In genomic region chr4:83206803-83207586, GRCm38 (mm10) we compare ENCODE assay signal across 8 mouse cellular contexts.
A peak's percentile ranks its signal among the peaks of the same experiment; 100 is the strongest.
DNase-seq lines count a peak whose midpoint lies in the region; ATAC-seq lines count a peak whose summit lies in the region.
"Had no signal": no experiment of that assay in that cellular context is flagged by ENCODE, and none has a peak within 500 bp of the region (broad histone marks: within the 10 kb centered on the region; RNA-seq: fewer than 3 reads in every experiment).

No protein-coding gene starts in this region.

- no peaks in the 10 kb centered on the region for H3K9me3 ChIP-seq in neural tube, embryonic 12.5 days
- no peaks in the 10 kb centered on the region for H3K9me3 ChIP-seq in forebrain, embryonic 11.5 days (ENCODE audit: control insufficient read depth, low read length)
- H3K9me3 ChIP-seq in intestine, embryonic 15.5 days = no peaks in the 10 kb centered on the region

- H3K4me1 ChIP-seq in neural tube, embryonic 12.5 days = 0 out of 2 replicates have a peak, but pooled peaks cover 8% of the 10 kb centered on the region
- 0 out of 2 replicates have a peak, but pooled peaks cover 6% of the 10 kb centered on the region for H3K4me1 ChIP-seq in forebrain, embryonic 11.5 days (replicated peaks; ENCODE audit: control insufficient read depth, insufficient read depth, low read length)
- no peaks in the 10 kb centered on the region for H3K4me1 ChIP-seq in intestine, embryonic 15.5 days (replicated peaks)

- WGBS in neural tube, embryonic 12.5 days = 47% methylated on average over 10 of the region's 10 CpGs
- WGBS in forebrain, embryonic 11.5 days = 34% methylated on average over 10 of the region's 10 CpGs
- WGBS in intestine, embryonic 15.5 days = 65% methylated on average over 10 of the region's 10 CpGs

- no peak for DNase-seq in neural tube, embryonic 10.5 days (ENCODE audit: extremely low spot score, low spot score)
- peak; percentile 66 for DNase-seq in forebrain, embryonic 11.5 days (ENCODE audit: low spot score)
- DNase-seq in mesoderm, embryonic 11.5 days (ENCODE audit: low read depth, low spot score) = peak; percentile 31
- no peak for DNase-seq in urinary bladder, postnatal 25 days (ENCODE audit: low spot score)
- DNase-seq in urinary bladder, postnatal 10 days (ENCODE audit: low spot score) = no peak
- DNase-seq: lung, postnatal 36 days had no signal

- no peak overlapping the region for H3K4me2 ChIP-seq in neural tube, embryonic 12.5 days (replicated peaks)
- no peak overlapping the region for H3K4me2 ChIP-seq in forebrain, embryonic 11.5 days (ENCODE audit: low read depth, low read length, severe bottlenecking)
- no peak overlapping the region for H3K4me2 ChIP-seq in intestine, embryonic 15.5 days (replicated peaks)

- H3K4me3 ChIP-seq in neural tube, embryonic 12.5 days = no peak overlapping the region
- H3K4me3 ChIP-seq in forebrain, embryonic 11.5 days (ENCODE audit: low read depth, low read length) = no peak overlapping the region
- no peak overlapping the region for H3K4me3 ChIP-seq in intestine, embryonic 15.5 days (replicated peaks)

- H3K27ac ChIP-seq in neural tube, embryonic 12.5 days = no peak overlapping the region
- peak overlapping the region; percentile 62 for H3K27ac ChIP-seq in forebrain, embryonic 11.5 days (ENCODE audit: low read depth, low read length)
- H3K27ac ChIP-seq in intestine, embryonic 15.5 days = no peak overlapping the region

- 0 out of 2 replicates have a peak, but pooled peaks have one; percentile 66 for ATAC-seq in neural tube, embryonic 12.5 days (ENCODE audit: low FRiP score, low read depth)
- ATAC-seq in forebrain, embryonic 11.5 days (replicated peaks; ENCODE audit: low FRiP score) = peak; percentile 92
- ATAC-seq in intestine, embryonic 15.5 days = no peak

- H3K9ac ChIP-seq in neural tube, embryonic 12.5 days = no peak overlapping the region
- no peak overlapping the region for H3K9ac ChIP-seq in forebrain, embryonic 11.5 days (ENCODE audit: low read length)
- no peak overlapping the region for H3K9ac ChIP-seq in intestine, embryonic 15.5 days

- no peaks in the 10 kb centered on the region for H3K36me3 ChIP-seq in neural tube, embryonic 12.5 days
- H3K36me3 ChIP-seq in forebrain, embryonic 11.5 days (ENCODE audit: control insufficient read depth, insufficient read depth, low read length) = no peaks in the 10 kb centered on the region
- H3K36me3 ChIP-seq in intestine, embryonic 15.5 days = no peaks in the 10 kb centered on the region

- no peaks in the 10 kb centered on the region for H3K27me3 ChIP-seq in neural tube, embryonic 12.5 days (replicated peaks)
- H3K27me3 ChIP-seq in forebrain, embryonic 11.5 days (ENCODE audit: control insufficient read depth, insufficient read depth, low read length) = no peaks in the 10 kb centered on the region
- no peaks in the 10 kb centered on the region for H3K27me3 ChIP-seq in intestine, embryonic 15.5 days (replicated peaks)

Comparison
In these comparisons a context has a peak if more than half of its experiments do, and no peak if none do; other contexts are left out.
1. DNase-seq: peak in forebrain, embryonic 11.5 days (single experiment) and mesoderm, embryonic 11.5 days (single experiment); none in neural tube, embryonic 10.5 days (single experiment), urinary bladder, postnatal 25 days (single experiment) and urinary bladder, postnatal 10 days (single experiment).